Mouse (Mus musculus) megakaryocyte, embryonic 14.5 days (primary cell): ENCODE measurements around the gene Mcrs1. TPM values are rescaled to one million over a fixed set of nuclear protein-coding genes. Genes with fewer than 3 reads are reported as not detected.
"Not testable (repeated sequence)": the region's sequence is repeated elsewhere in the genome, so short reads cannot be mapped to it uniquely, and the experiment has no call there.

Source experiments
- H3K27me3 ChIP-seq: replicated peaks from 2 replicates; pipeline ENCODE3; 2012; ENCODE audit warnings: inconsistent platforms
- H3K36me3 ChIP-seq: replicated peaks from 2 replicates; pipeline ENCODE3; 2012; ENCODE audit warnings: low read length, inconsistent platforms, mixed read lengths
- H3K4me1 ChIP-seq: 2 replicates; pipeline ENCODE4 v1.6.1; 2012; ENCODE audit warnings: inconsistent platforms
- H3K4me3 ChIP-seq: replicated peaks from 2 replicates; pipeline ENCODE3; 2012; ENCODE audit warnings: moderate library complexity, mild to moderate bottlenecking, inconsistent platforms
- H3K9me3 ChIP-seq: 2 replicates; pipeline ENCODE4 v1.6.1; 2012; ENCODE audit warnings: inconsistent platforms
- FLI1 ChIP-seq: IDR thresholded peaks from 2 replicates; pipeline ENCODE4 v1.6.1; 2012; ENCODE audit warnings: low read length, inconsistent platforms, mixed read lengths
- GATA1 ChIP-seq: IDR thresholded peaks from 3 replicates; pipeline ENCODE4 v1.6.1; 2012; ENCODE audit warnings: mixed read lengths, low read length, inconsistent platforms, borderline replicate concordance
- polyA plus RNA-seq: library from polyadenylated mRNA; stranded (reverse); fragments of >175 nt; gene quantifications from 2 replicates; pipeline ENCODE4 v1.2.3, GENCODE M21; 2012; ENCODE audit warnings: low replicate concordance; ENCODE audit not compliant: insufficient read depth

Mcrs1 gene
- polyA plus RNA-seq, 1 experiment: 57.0 TPM

- H3K4me3 ChIP-seq: no peak overlapping the region
- no peaks in the 10 kb centered on the region for H3K9me3 ChIP-seq
- peaks cover 74% of the 10 kb centered on the region for H3K27me3 ChIP-seq
- no peaks in the 10 kb centered on the region for H3K36me3 ChIP-seq
- TF ChIP-seq FLI1 (no peak), GATA1 (no peak)
- H3K4me1 ChIP-seq: no peaks in the 10 kb centered on the region; the same call in 1 of the 2 replicates
Measured at GRCm38 (mm10) chr15:99278271-99278670, 26.5 kb upstream of the Mcrs1 start.

DNA sequence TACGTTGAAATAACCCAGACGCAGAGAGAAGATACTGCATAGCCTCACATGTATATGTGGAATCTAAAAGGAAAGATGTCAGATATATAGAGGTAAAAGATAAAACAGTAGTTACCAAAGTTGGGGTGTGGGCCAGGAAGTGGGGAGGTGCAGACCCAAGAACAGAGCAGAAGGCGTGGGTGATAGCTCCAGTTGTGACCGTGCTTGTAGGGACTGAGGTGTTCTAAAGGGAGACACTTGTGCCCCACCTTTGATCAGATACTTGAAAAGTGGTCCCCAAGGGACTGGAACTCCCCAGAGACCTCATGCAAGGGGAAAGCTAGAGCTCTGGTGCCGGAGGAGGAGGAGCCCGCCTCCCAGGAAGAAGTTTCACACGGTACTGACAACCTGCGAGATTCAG, 24.3 kb upstream of the Mcrs1 start:
- Histone ChIP-seq H3K27me3 (peaks cover 71% of the 10 kb centered on the region), H3K4me3 (no peak overlapping the region), H3K4me1 (peaks cover 19% of the 10 kb centered on the region)

DNA sequence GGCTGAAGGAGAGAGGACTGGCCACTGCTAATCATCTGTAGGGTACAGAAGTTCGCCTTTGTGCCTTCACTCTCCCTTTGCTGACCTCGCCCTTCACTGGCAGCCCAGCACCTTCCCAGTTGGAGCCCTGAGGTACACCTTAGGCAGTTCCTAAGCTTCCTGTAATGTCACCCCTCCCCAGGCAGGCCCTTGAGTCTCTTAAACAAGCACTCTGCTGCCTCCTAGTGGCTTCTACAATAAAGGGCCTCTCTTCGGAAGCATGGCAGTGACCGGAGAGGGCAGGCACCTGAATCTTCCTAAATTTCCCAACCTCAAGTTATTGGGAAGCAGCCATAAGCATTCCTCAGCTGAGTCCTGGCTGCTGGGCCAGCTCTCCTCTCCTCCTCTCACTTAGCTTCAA, 13.9 kb upstream of the Mcrs1 start:
- H3K4me3 ChIP-seq: peak overlapping the region; percentile 73
- no peaks in the 10 kb centered on the region for H3K36me3 ChIP-seq
- no peaks in the 10 kb centered on the region for H3K9me3 ChIP-seq
- TF ChIP-seq FLI1 (no peak), GATA1 (no peak)
- peaks cover 8% of the 10 kb centered on the region for H3K27me3 ChIP-seq
- H3K4me1 ChIP-seq: peaks cover 15% of the 10 kb centered on the region

More for the DNA sequence above, 24.3 kb upstream of the Mcrs1 start:
- no peaks in the 10 kb centered on the region for H3K9me3 ChIP-seq
- H3K36me3 ChIP-seq: no peaks in the 10 kb centered on the region
- TF ChIP-seq FLI1: no peak

DNA sequence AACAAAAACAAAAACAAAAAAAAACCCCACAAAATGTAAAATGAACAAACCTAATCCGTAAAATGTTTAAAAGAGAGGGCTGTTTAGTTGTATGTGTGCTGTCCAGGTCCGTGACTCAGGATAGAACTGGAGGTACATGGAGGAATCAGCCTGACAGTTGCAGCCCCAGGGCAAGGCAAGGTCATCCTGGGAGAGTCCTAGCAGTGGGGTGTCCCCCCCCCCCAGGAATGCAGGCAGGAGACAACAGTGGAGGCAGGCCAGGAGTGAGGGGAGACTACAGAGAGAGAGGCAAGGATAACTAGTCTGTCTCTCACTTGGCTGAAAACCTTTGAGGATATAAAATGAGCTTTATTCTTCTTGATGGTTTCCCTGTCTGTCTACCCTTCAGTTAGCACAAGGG, 12.6 kb upstream of the Mcrs1 start:
- Histone ChIP-seq H3K36me3 (no peaks in the 10 kb centered on the region), H3K4me3 (no peak overlapping the region), H3K27me3 (peaks cover 5% of the 10 kb centered on the region), H3K4me1 (peaks cover 29% of the 10 kb centered on the region), H3K9me3 (no peaks in the 10 kb centered on the region)
- TF ChIP-seq FLI1: no peak
- no peak for TF ChIP-seq GATA1

GRCm38 (mm10) chr15:99262702-99263101, 10.9 kb upstream of the Mcrs1 start:
- TF ChIP-seq GATA1: no peak
- no peak for TF ChIP-seq FLI1
- no peaks in the 10 kb centered on the region for H3K9me3 ChIP-seq
- no peak overlapping the region for H3K4me3 ChIP-seq
- H3K27me3 ChIP-seq: peaks cover 3% of the 10 kb centered on the region
- H3K36me3 ChIP-seq: no peaks in the 10 kb centered on the region
- peaks cover 33% of the 10 kb centered on the region for H3K4me1 ChIP-seq

DNA sequence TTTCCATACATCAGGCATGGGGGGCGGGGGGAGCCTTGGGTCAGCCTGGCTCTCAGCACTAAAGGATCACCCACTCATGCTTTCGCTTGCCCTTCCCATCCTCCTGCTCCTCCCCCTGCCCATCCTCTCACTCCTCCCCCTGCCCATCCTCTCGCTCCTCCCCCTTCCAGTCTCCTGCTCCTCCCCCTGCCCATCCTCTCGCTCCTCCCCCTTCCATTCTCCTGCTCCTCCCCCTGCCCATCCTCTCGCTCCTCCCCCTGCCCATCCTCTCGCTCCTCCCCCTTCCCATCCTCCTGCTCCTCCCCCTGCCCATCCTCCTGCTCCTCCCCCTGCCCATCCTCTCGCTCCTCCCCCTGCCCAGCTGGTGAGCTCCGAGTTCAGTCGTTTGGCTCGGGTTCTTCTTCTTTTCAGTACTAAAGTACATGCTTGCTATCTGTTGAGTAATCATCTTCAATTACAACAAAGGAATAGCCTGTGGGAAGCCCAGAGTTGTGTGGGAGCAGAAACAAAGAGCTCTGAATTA, 8.0 kb upstream of the Mcrs1 start:
- H3K4me3 ChIP-seq: peak overlapping the region; percentile 88
- H3K4me1 ChIP-seq: peaks cover 26% of the 10 kb centered on the region
- peaks cover 5% of the 10 kb centered on the region for H3K36me3 ChIP-seq
- no peak for TF ChIP-seq FLI1
- TF ChIP-seq GATA1: no peak
- no peaks in the 10 kb centered on the region for H3K27me3 ChIP-seq
- H3K9me3 ChIP-seq: no peaks in the 10 kb centered on the region

DNA sequence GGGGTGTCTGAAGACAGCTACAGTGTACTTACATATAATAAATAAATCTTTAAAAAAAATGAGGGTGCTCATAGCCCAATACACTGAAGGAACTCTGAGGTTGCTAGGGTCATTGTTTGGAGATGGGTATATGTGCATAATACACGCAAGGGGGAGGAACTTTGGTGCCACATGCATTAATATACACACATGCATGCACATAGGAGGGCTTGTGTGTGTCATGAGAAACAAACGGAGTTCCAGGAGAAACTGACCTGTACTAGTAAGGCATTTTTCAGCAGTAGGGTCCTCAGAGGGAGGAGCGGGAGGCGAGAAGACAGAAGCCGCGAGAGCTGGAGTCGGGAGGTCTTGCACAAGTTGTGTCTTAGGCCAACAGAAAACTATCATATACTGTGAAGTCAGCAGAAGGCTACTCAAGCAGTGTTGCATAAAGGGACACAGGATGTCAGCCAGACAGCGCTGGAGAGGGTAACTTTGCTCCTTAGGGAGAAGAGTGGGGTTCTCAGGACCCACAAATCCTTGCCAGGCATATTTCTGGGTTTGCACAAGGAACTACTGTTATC, 7.5 kb upstream of the Mcrs1 start:
- no peaks in the 10 kb centered on the region for H3K9me3 ChIP-seq
- peaks cover 31% of the 10 kb centered on the region for H3K4me1 ChIP-seq
- peaks cover 5% of the 10 kb centered on the region for H3K36me3 ChIP-seq
- no peaks in the 10 kb centered on the region for H3K27me3 ChIP-seq
- H3K4me3 ChIP-seq: peak overlapping the region; percentile 88
- TF ChIP-seq GATA1 (no peak), FLI1 (no peak)

GRCm38 (mm10) chr15:99255241-99255749, 3.5 kb upstream of the Mcrs1 start:
- Histone ChIP-seq H3K4me1 (peaks cover 40% of the 10 kb centered on the region), H3K27me3 (no peaks in the 10 kb centered on the region), H3K36me3 (peaks cover 6% of the 10 kb centered on the region), H3K4me3 (no peak overlapping the region), H3K9me3 (no peaks in the 10 kb centered on the region)
- no peak for TF ChIP-seq GATA1
- TF ChIP-seq FLI1: no peak

DNA sequence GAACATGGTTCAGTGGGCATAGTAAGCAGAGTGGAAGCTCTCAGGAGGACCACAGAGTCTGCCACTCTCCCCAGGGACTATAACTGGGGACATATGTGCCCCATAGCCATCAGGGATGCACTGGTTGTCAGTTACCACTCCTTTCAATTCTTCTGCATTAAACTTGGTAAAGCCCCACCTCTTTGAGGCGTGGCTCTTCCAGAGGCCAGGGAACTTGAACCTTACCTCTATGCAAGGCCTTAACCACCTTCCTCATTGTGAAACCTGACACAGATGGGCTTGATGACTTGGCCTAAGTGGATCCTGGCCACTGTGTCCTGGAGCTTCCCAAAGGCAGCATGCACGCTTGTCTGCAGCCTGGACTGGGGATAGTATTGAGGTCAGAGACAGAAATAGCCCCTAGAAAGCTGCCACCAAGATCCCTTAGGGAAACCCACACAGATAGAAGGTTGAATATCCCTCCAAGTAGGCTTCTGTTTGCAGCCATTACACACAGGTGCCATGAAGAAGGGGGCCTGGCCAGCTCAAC, 2.8 kb upstream of the Mcrs1 start:
- Histone ChIP-seq H3K36me3 (peaks cover 14% of the 10 kb centered on the region), H3K4me1 (peaks cover 40% of the 10 kb centered on the region), H3K27me3 (no peaks in the 10 kb centered on the region), H3K4me3 (no peak overlapping the region), H3K9me3 (no peaks in the 10 kb centered on the region)
- TF ChIP-seq FLI1: no peak
- TF ChIP-seq GATA1: no peak

GRCm38 (mm10) chr15:99253772-99254171, 2.0 kb upstream of the Mcrs1 start:
- H3K36me3 ChIP-seq: peaks cover 22% of the 10 kb centered on the region
- H3K4me1 ChIP-seq: peaks cover 34% of the 10 kb centered on the region
- H3K9me3 ChIP-seq: no peaks in the 10 kb centered on the region
- H3K4me3 ChIP-seq: peak overlapping the region; percentile 12
- H3K27me3 ChIP-seq: no peaks in the 10 kb centered on the region
- no peak for TF ChIP-seq GATA1
- TF ChIP-seq FLI1: no peak

DNA sequence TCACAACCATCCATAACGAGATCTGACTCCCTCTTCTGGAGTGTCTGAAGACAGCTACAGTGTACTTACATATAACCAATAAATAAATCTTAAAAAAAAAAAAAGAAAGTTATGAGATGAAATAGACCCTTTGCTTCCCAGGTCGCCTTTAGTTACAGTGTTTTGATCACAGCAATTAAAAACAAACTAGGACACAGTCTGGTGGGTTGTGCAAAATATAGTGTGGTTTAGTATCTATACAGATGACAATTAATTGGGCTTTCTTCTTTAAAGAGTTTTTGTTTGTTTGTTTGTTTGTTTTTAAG, 1.4 kb upstream of the Mcrs1 start:
- peaks cover 34% of the 10 kb centered on the region for H3K4me1 ChIP-seq
- peak overlapping the region; percentile 53 for H3K4me3 ChIP-seq
- H3K9me3 ChIP-seq, H3K27me3 ChIP-seq: not testable (repeated sequence)
- peaks cover 28% of the 10 kb centered on the region for H3K36me3 ChIP-seq
